Mouse (Mus musculus) hindbrain, embryonic 12.5 days (tissue): ENCODE results near the gene Mtss1l. TPM values are rescaled to one million over a fixed set of nuclear protein-coding genes. Genes with fewer than 3 reads are reported as not detected.

Experiments
- ATAC-seq: fragments of 200-750 bp; cut with Nextera tagmentation; 2 replicates; pipeline ENCODE4 v1.8.0; 2017; ENCODE audit warnings: moderate TSS enrichment; ENCODE audit not compliant: low FRiP score
- H3K27ac ChIP-seq: fragments of 300-500 bp; sonication (generic); 2 replicates; pipeline ENCODE4 v1.5.1; 2016; ENCODE audit warnings: mild to moderate bottlenecking
- H3K27me3 ChIP-seq: fragments of 300-500 bp; sonication (generic); 2 replicates; pipeline ENCODE4 v1.6.1; 2016; ENCODE audit warnings: mild to moderate bottlenecking
- H3K36me3 ChIP-seq: fragments of 300-500 bp; sonication (generic); 2 replicates; pipeline ENCODE4 v1.6.1; 2016; ENCODE audit warnings: mild to moderate bottlenecking
- H3K4me1 ChIP-seq: fragments of 300-500 bp; sonication (generic); 2 replicates; pipeline ENCODE4 v1.6.1; 2016
- H3K4me2 ChIP-seq: fragments of 300-500 bp; sonication (generic); replicated peaks from 2 replicates; pipeline ENCODE4 v1.6.1; 2016; ENCODE audit warnings: mild to moderate bottlenecking
- H3K4me3 ChIP-seq: fragments of 300-500 bp; sonication (generic); 2 replicates; pipeline ENCODE4 v1.5.1; 2016; ENCODE audit warnings: mild to moderate bottlenecking
- H3K9ac ChIP-seq: fragments of 300-500 bp; sonication (generic); 2 replicates; pipeline ENCODE4 v1.6.1; 2016; ENCODE audit warnings: mild to moderate bottlenecking, moderate library complexity
- H3K9me3 ChIP-seq: fragments of 300-500 bp; sonication (generic); replicated peaks from 2 replicates; pipeline ENCODE4 v1.6.1; 2016; ENCODE audit warnings: mild to moderate bottlenecking
- WGBS: fragments of 180-500 bp; shearing (Covaris S2); methylation state at CpG from one replicate; pipeline ENCODE4 v1.1.7; 2016; 5-methylcytosine and 5-hydroxymethylcytosine counted together
- polyA plus RNA-seq: library from polyadenylated mRNA; unstranded; fragments of >200 nt; fragmentation: Nextera tagmentation; extraction: Ambion mirVana; gene quantifications from 2 replicates; pipeline ENCODE4 v1.2.1, GENCODE M21; 2016

Mtss1l gene
- polyA plus RNA-seq: 21.6 and 23.3 TPM in 2 replicates

DNA sequence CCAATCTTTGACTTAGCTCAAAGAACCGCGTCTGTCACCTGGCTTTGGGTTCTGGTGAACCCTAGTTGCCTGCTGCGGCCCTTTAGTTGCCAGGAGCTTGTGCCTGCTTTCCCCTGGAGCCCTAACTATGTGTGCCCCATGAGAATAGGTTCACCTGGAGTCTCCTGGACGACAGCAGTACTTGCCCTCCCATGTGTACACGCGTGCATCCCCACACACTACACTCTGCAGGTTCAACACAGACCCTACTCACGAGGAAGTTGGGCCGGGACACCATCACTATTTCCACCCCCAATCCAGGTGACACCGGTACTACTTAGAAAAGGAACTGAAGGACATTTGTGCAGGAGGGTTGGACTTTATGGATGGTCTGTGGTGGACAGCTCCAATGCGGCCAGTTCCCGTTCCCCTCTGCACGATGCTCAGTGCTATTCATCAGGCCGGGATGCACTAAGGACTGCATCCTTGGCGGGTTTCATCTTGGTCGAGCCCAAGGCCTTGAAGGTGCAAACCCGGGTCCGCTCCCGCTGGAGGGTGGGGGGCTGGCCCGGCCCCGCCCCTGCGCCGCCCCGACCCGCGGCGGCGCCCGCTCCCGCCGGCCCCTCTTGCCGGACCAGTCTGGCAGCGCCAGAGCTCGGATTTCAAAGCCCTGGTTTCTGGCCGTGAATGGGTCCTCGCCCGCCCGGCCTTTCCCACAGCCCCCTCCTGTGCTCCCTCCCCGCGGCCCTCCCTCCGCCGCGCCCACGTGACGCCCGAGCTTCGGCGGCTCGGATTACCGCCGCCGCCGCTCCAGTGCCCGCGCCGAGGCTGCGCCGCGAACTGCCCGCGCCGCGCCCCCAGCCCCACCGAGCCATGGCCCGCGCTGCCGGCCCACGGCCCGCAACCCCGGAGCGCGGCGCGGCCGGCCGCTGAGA is at the start of gene Mtss1l:
TSS of gene Mtss1l (plus strand) at position 792 of the 914 bp plus-strand sequence.
- Histone ChIP-seq H3K4me2 (peak within 1 kb of the TSS; percentile 81), H3K9ac (peak within 1 kb of the TSS; percentile 80), H3K36me3 (peaks cover 10% of the 10 kb centered on the region), H3K4me1 (peaks cover 79% of the 10 kb centered on the region), H3K9me3 (no peaks in the 10 kb centered on the region), H3K27me3 (no peaks in the 10 kb centered on the region; the same call in 1 of the 2 replicates), H3K4me3 (peak within 1 kb of the TSS; percentile 66), H3K27ac (peak within 1 kb of the TSS; percentile 92)
- ATAC-seq: peak; percentile 82
- 4% methylated on average over 54 of the region's 75 CpGs for WGBS

DNA sequence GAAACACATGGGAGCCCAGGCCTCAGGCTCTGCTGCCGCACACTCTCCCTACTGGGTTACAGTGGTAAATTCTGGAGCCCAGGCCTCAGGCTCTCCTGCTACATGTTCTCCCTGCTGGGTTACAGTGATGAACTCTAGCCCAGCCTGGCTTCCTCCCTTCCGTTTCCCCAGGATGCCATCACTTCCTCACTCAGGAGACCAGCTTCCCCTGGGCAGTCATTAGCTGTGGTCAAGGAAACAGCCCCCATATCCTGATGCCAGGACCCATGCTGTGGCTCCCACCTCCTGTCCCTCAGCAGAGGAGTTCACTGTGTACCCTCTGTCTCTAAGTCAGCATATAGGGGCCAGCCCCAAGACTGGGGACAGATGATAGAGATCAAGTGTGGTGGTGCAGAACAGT is 49.1 kb upstream of the Mtss1l start:
- no peaks in the 10 kb centered on the region for H3K4me1 ChIP-seq

DNA sequence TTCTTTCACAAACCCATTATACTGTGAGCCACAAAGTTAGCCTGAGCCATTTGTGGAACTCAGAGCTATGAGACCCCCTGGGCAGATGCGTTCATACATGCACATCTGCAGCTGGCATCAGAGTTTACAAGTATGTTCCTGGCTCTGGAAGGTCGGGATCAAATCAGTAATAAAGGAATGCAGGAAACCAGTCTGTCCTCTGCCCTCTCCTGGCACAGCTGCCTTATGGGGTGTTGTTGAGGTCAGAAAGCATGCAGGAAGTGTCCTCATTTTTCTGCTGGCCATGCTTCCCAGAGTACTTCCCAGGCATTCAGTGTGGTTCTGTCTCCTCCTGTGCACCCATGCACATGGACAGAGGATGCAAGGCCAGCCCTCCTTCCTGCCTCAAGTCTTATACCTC is 48.1 kb upstream of the Mtss1l start:
- WGBS: 77% methylated on average over 2 of the region's 2 CpGs
- H3K9me3 ChIP-seq: no peaks in the 10 kb centered on the region
- no peak overlapping the region for H3K9ac ChIP-seq
- ATAC-seq: no peak
- no peak overlapping the region for H3K4me2 ChIP-seq
- no peaks in the 10 kb centered on the region for H3K4me1 ChIP-seq
- no peak overlapping the region for H3K27ac ChIP-seq
- no peak overlapping the region for H3K4me3 ChIP-seq
- H3K36me3 ChIP-seq: peaks cover 46% of the 10 kb centered on the region
- no peaks in the 10 kb centered on the region for H3K27me3 ChIP-seq

More for the DNA sequence above, 49.1 kb upstream of the Mtss1l start:
- ATAC-seq: no peak
- peaks cover 46% of the 10 kb centered on the region for H3K36me3 ChIP-seq
- WGBS: 66% methylated on average over 2 of the region's 2 CpGs
- no peak overlapping the region for H3K9ac ChIP-seq
- H3K4me3 ChIP-seq: no peak overlapping the region
- no peak overlapping the region for H3K27ac ChIP-seq
- no peaks in the 10 kb centered on the region for H3K9me3 ChIP-seq
- H3K27me3 ChIP-seq: no peaks in the 10 kb centered on the region
- no peak overlapping the region for H3K4me2 ChIP-seq

DNA sequence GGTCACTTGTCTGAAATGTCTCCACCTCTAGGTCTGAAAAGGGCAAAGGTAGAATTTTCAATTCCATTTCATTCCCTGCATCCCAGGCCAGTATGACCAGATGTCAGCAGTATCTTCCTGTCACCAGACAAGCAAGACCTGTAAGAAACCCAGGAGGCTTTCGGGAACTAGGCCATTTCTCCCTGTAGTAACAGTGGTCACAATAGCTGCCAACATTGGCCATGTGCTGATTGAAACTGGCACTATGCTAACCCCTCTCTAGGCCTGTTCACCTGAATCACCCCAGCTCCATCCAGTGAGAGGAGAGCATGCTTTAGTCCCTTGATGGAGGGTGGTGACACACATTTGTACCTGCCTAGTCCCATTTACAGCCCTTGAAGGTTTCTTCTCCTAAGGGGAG is 46.7 kb upstream of the Mtss1l start:
- no peak overlapping the region for H3K4me3 ChIP-seq
- ATAC-seq: no peak
- H3K4me1 ChIP-seq: no peaks in the 10 kb centered on the region
- peaks cover 46% of the 10 kb centered on the region for H3K36me3 ChIP-seq
- H3K27ac ChIP-seq: no peak overlapping the region
- H3K27me3 ChIP-seq: no peaks in the 10 kb centered on the region
- 96% methylated on average over 1 of the region's 1 CpGs for WGBS
- H3K4me2 ChIP-seq: no peak overlapping the region
- no peaks in the 10 kb centered on the region for H3K9me3 ChIP-seq
- no peak overlapping the region for H3K9ac ChIP-seq

DNA sequence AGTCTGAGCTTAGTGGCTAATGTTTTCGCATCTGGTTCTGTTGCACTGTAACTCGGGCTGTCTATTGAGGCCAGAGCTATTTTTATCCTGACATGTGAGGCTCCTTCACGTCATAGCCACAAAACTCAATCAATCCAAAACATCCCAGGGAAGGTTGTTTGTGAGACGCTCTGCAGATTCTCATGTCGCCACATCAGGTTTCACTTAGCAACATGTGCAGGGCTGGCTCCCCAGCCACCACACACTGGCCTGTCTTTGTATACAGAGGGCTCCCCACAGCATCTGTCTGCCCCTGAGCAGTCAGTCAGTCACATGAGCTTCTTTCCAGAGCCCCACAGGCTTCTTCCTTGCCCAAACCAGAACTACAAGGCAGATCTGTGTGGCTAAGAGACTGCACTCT is 44.6 kb upstream of the Mtss1l start:
- no peak overlapping the region for H3K4me3 ChIP-seq
- H3K9me3 ChIP-seq: no peaks in the 10 kb centered on the region
- no peak overlapping the region for H3K4me2 ChIP-seq
- no peaks in the 10 kb centered on the region for H3K27me3 ChIP-seq
- peaks cover 40% of the 10 kb centered on the region for H3K36me3 ChIP-seq
- 81% methylated on average over 5 of the region's 5 CpGs for WGBS
- H3K4me1 ChIP-seq: no peaks in the 10 kb centered on the region
- no peak overlapping the region for H3K9ac ChIP-seq
- no peak overlapping the region; the same call in 1 of the 2 replicates for H3K27ac ChIP-seq
- no peak for ATAC-seq

DNA sequence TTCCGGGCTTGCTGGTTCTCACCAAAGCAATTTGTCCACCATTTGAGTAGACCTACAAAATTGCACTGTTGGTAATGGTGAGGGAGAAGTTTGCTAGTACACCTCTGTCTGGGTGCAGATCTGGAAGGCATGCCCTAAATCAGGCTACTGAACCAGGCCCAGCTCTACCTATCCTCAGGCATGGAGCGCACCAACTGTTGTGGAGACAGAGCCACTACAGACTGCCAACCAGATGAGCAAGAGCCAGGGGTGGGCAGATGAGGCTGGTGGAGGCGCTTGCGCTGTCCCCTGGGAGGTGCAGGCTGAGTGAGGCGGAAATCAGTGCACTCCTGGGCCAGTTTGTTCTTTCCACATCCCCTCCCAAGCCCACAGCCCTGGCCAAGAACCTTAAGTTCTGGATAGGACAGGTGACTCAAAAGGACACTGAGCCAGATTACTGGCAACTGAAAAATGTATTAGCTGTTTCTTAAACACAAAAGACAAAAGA is 44.1 kb upstream of the Mtss1l start:
- H3K4me1 ChIP-seq: no peaks in the 10 kb centered on the region
- no peak overlapping the region for H3K9ac ChIP-seq
- H3K27me3 ChIP-seq: no peaks in the 10 kb centered on the region
- H3K36me3 ChIP-seq: peaks cover 37% of the 10 kb centered on the region
- no peak overlapping the region; the same call in 1 of the 2 replicates for H3K27ac ChIP-seq
- H3K9me3 ChIP-seq: no peaks in the 10 kb centered on the region
- H3K4me3 ChIP-seq: no peak overlapping the region
- H3K4me2 ChIP-seq: no peak overlapping the region
- 85% methylated on average over 5 of the region's 5 CpGs for WGBS
- ATAC-seq: no peak

DNA sequence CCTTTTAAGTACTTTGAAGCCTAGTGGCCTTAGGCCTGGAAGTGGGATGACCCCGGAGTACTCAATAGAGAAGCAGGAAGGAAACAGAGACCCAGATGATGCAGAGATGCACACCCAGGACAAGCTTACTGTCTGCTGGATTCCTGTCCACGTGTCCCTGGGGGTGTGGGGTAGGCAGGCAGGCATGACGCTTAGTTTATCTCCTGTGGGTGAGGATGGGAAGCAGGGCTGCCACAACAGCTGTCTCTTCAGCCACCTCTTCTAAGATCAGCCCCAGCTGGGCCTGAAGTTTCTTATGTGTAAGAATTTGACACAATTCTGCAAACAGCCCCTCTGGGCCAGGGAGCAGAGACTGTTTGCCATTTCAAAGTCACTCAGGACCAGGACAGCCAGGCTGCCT is 42.3 kb upstream of the Mtss1l start:
- no peaks in the 10 kb centered on the region for H3K27me3 ChIP-seq
- H3K36me3 ChIP-seq: peaks cover 37% of the 10 kb centered on the region

DNA sequence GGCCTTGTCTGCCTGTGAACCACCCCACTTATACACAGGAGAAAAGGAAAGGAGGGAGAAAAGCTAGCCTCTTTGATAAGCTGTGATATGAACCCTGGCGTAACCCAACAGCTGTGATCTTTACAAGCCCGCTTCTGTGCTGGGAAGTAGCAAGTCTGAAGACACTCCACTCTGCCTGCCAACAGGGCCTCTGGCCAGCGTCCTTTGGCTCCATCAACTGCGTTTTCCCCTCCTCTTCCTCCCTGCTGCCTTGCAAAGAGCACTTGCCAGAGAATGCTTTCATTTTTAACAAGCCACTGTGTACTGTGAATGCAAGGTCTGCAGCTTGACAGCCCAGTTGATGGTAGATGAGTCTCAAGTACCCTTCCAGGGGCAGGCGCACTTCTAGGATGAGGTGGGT is 33.5 kb upstream of the Mtss1l start:
- Histone ChIP-seq H3K27me3 (no peaks in the 10 kb centered on the region), H3K4me1 (no peaks in the 10 kb centered on the region), H3K9me3 (no peaks in the 10 kb centered on the region), H3K9ac (no peak overlapping the region), H3K4me2 (no peak overlapping the region), H3K4me3 (no peak overlapping the region), H3K36me3 (peaks cover 63% of the 10 kb centered on the region), H3K27ac (no peak overlapping the region)
- ATAC-seq: no peak
- 88% methylated on average over 5 of the region's 5 CpGs for WGBS

More for the DNA sequence above, 42.3 kb upstream of the Mtss1l start:
- no peak overlapping the region for H3K4me2 ChIP-seq
- H3K9me3 ChIP-seq: no peaks in the 10 kb centered on the region
- no peaks in the 10 kb centered on the region for H3K4me1 ChIP-seq
- H3K27ac ChIP-seq: no peak overlapping the region
- H3K9ac ChIP-seq: no peak overlapping the region
- WGBS: 83% methylated on average over 3 of the region's 3 CpGs
- ATAC-seq: no peak
- H3K4me3 ChIP-seq: no peak overlapping the region

DNA sequence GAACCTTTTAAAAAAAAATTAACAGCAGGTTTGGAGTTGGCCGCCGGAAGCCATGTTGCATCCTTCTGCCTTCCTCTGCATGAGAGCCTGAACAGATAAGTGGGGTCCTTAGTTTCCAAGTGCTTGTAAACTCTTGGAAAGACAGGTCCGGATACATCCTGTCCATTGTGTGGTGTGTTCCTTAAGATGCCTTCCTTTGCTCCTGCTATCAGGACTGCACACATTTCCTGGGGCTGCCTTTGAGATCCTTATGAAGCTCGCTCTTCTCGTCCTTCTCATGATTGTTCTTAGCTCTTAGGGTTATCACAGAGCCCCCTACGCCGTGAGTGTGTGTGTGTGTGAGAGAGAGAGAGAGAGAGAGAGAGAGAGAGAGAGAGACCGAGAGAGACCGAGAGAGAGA is 31.3 kb upstream of the Mtss1l start:
- Histone ChIP-seq H3K9ac (no peak overlapping the region), H3K9me3 (no peaks in the 10 kb centered on the region), H3K27me3 (no peaks in the 10 kb centered on the region), H3K4me1 (no peaks in the 10 kb centered on the region), H3K27ac (no peak overlapping the region), H3K36me3 (peaks cover 41% of the 10 kb centered on the region), H3K4me3 (no peak overlapping the region), H3K4me2 (no peak overlapping the region)
- no peak for ATAC-seq
- 91% methylated on average over 9 of the region's 9 CpGs for WGBS

DNA sequence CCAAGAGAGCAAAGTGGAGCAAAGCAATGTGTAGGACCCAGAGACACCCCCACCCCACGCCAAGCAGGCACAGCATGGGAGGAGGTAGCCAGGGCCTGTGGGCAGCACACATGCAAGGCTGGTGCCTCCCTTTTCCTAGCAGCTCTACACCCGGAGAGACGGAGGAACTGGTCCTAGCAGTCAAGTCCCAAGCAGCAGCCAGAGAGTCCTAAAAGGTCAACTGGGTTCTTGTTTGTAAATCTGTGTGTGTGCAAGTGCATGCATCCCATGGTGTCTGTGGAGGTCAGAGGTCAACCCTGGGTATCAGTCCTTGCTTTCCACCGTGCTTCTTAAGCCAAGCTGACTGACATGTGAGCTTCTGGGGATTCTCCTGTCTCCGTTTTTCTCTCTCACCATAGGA is 27.1 kb upstream of the Mtss1l start:
- Histone ChIP-seq H3K9me3 (no peaks in the 10 kb centered on the region), H3K4me2 (no peak overlapping the region), H3K27me3 (no peaks in the 10 kb centered on the region), H3K36me3 (peaks cover 11% of the 10 kb centered on the region; the same call in 1 of the 2 replicates), H3K4me3 (no peak overlapping the region), H3K27ac (no peak overlapping the region), H3K9ac (no peak overlapping the region), H3K4me1 (peaks cover 13% of the 10 kb centered on the region; the same call in 1 of the 2 replicates)
- ATAC-seq: no peak
- WGBS: 67% methylated on average over 5 of the region's 5 CpGs

DNA sequence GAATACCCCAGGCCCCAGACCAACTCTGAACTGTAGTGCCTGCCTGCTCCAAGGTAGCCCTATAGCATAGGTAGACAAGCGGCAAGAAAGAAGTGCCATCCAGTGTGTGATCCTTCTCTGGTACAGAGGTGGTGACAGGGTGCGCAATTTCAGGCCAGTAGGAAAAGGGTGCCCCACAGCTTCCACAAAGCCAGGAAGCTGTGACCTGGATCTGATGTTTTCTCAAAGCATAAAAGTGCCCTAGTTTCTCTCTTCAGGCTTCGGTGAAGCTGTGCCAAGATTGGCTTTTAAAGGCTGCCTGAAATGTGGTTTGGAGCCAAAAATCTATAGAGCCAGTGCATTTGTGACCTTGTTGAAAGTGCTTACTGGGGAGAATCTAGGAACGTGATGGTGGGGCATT is 26.4 kb upstream of the Mtss1l start:
- H3K27me3 ChIP-seq: no peaks in the 10 kb centered on the region
- peaks cover 10% of the 10 kb centered on the region; the same call in 1 of the 2 replicates for H3K36me3 ChIP-seq
- no peak for ATAC-seq
- no peak overlapping the region for H3K4me2 ChIP-seq
- H3K27ac ChIP-seq: no peak overlapping the region
- no peak overlapping the region for H3K9ac ChIP-seq
- peaks cover 13% of the 10 kb centered on the region; the same call in 1 of the 2 replicates for H3K4me1 ChIP-seq
- H3K4me3 ChIP-seq: no peak overlapping the region
- 80% methylated on average over 4 of the region's 4 CpGs for WGBS
- H3K9me3 ChIP-seq: no peaks in the 10 kb centered on the region

DNA sequence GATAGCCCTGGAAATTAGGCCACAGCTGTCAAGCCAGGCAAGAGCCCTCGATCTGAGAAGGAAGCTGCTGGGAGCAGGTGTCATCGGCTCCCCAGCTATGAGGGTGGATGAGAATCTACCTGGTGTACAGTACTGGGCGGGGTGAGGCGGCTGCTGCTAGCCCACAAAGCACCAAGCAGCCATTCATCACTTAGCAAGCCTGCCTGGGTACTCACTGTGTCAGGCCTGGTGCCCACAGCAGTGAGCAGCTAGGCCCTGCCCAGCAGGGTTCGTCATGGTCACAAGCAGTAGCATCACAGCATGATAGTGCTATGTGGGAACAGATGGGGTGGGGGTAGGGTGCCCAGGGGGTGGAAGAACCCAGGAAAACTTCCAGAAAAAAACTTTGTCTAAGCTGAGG is 25.8 kb upstream of the Mtss1l start:
- Histone ChIP-seq H3K4me1 (peaks cover 13% of the 10 kb centered on the region; the same call in 1 of the 2 replicates), H3K9ac (no peak overlapping the region), H3K36me3 (peaks cover 6% of the 10 kb centered on the region; the same call in 1 of the 2 replicates), H3K4me2 (no peak overlapping the region), H3K27me3 (no peaks in the 10 kb centered on the region), H3K9me3 (no peaks in the 10 kb centered on the region), H3K4me3 (no peak overlapping the region), H3K27ac (no peak overlapping the region)
- no peak for ATAC-seq
- WGBS: 85% methylated on average over 5 of the region's 5 CpGs
